Mouse (Mus musculus): ENCODE data around the gene Tff3. TPM values are rescaled to one million over a fixed set of nuclear protein-coding genes. Genes with fewer than 3 reads are reported as not detected.

Tff3 gene
- not detected for total RNA-seq (2023)

GRCm38 (mm10) chr17:31129452-31129851 lies at the start of gene Tff3:
Gene Tff3 (minus strand): TSS chr17:31129646.

DNA sequence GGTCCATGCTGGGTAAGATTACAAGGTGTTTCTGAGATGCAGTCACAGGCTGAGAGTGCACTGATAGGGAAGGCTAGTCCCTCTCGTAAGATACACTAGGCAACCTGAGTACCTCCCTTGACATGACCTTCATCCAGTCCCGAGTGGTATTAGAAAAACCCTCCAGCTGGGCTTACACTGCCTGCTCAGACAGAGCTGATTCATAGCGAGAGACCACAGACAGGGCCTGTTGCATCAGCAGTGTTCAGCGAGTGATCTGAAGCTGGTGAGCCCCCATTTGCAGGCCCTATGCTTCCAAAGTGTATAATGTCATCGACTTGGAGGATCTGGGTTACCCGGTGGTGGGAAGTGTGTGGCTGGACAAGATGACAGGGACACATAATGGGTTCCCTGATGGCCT lies 35.7 kb upstream of the Tff3 start, which contains the start of gene Tff1:
Gene Tff1, minus strand, starts transcription at position 151 of the 400 bp plus-strand sequence.

GRCm38 (mm10) chr17:31144040-31145037 lies 14.9 kb upstream of the Tff3 start, which contains the start of gene Tff2:
Gene Tff2 (minus strand): TSS chr17:31144282.

Other genes with a start within 250 kb of the Tff3 start
- not detected for gene Glp1r, start 227.8 kb downstream of the Tff3 start, total RNA-seq (2023)
- gene Umodl1, start 175.0 kb downstream of the Tff3 start, total RNA-seq (2023) = not detected
- gene Abcg1, start 72.0 kb downstream of the Tff3 start, total RNA-seq (2023) = 10 to 100 TPM; 41.0 to 55.2 TPM
- not detected for gene Tff2, start 14.6 kb upstream of the Tff3 start, total RNA-seq (2023)
- not detected for gene Tff1, start 35.6 kb upstream of the Tff3 start, total RNA-seq (2023)
- gene Tmprss3, start 69.3 kb upstream of the Tff3 start, total RNA-seq (2023) = 1 to 10 TPM; 1.6 to 3.5 TPM
- 1 to 10 TPM; 7.4 to 8.5 TPM for gene Ubash3a, start 78.2 kb upstream of the Tff3 start, total RNA-seq (2023)
- 1 to 10 TPM; 2.9 to 4.3 TPM for gene Rsph1, start 147.7 kb upstream of the Tff3 start, total RNA-seq (2023)
- 10 to 100 TPM; 22.4 to 34.2 TPM for gene Slc37a1, start 157.1 kb upstream of the Tff3 start, total RNA-seq (2023)

All from neutrophil, adult 59 days (primary cell).